Mouse (Mus musculus) midbrain, embryonic 11.5 days (tissue): Measurements from ENCODE around the gene Tas2r115. TPM values are rescaled to one million over a fixed set of nuclear protein-coding genes. Genes with fewer than 3 reads are reported as not detected.
"Not testable (repeated sequence)": the region's sequence is repeated elsewhere in the genome, so short reads cannot be mapped to it uniquely, and the experiment has no call there.

ENCODE experiments used
- ATAC-seq: fragments of 200-750 bp; cut with Nextera tagmentation; 2 replicates; pipeline ENCODE4 v1.8.0; 2017; ENCODE audit warnings: moderate TSS enrichment, moderate library complexity; ENCODE audit not compliant: low FRiP score
- DNase-seq: peaks from one replicate; pipeline ENCODE4 v3.0.0; 2015; ENCODE audit warnings: low spot score; ENCODE audit errors: missing footprints
- H3K27ac ChIP-seq: fragments of 300-500 bp; sonication (generic); 2 replicates; pipeline ENCODE4 v1.5.1; 2014; ENCODE audit warnings: low read depth, low read length
- H3K27me3 ChIP-seq: fragments of 300-500 bp; sonication (generic); 2 replicates; pipeline ENCODE4 v1.6.1; 2014; ENCODE audit warnings: mild to moderate bottlenecking, low read length, moderate library complexity, mixed read lengths; ENCODE audit not compliant: control insufficient read depth, insufficient read depth
- H3K36me3 ChIP-seq: fragments of 300-500 bp; sonication (generic); 2 replicates; pipeline ENCODE4 v1.6.1; 2014; ENCODE audit warnings: mild to moderate bottlenecking, low read length, moderate library complexity, mixed read lengths; ENCODE audit not compliant: control insufficient read depth, insufficient read depth
- H3K4me1 ChIP-seq: fragments of 300-500 bp; sonication (generic); 2 replicates; pipeline ENCODE4 v1.6.1; 2014; ENCODE audit warnings: low read length; ENCODE audit not compliant: control insufficient read depth, insufficient read depth
- H3K4me2 ChIP-seq: fragments of 300-500 bp; sonication (generic); 2 replicates; pipeline ENCODE4 v1.6.1; 2014; ENCODE audit warnings: mild to moderate bottlenecking, moderate library complexity
- H3K4me3 ChIP-seq: fragments of 300-500 bp; sonication (generic); 2 replicates; pipeline ENCODE4 v1.5.1; 2014; ENCODE audit warnings: low read depth, low read length
- H3K9ac ChIP-seq: fragments of 300-500 bp; sonication (generic); 2 replicates; pipeline ENCODE4 v1.6.1; 2014; ENCODE audit warnings: low read length
- H3K9me3 ChIP-seq: fragments of 300-500 bp; sonication (generic); 2 replicates; pipeline ENCODE4 v1.6.1; 2016; ENCODE audit warnings: low read length; ENCODE audit not compliant: control insufficient read depth
- WGBS: fragments of 180-500 bp; shearing (Covaris S2); extraction: QIAGEN DNeasy Blood & Tissue Kit; methylation state at CpG from one replicate; pipeline ENCODE4 v1.1.7; 2014; 5-methylcytosine and 5-hydroxymethylcytosine counted together
- polyA plus RNA-seq: library from polyadenylated mRNA; unstranded; fragments of >200 nt; fragmentation: Nextera tagmentation; extraction: Ambion mirVana; gene quantifications from 2 replicates; pipeline ENCODE4 v1.2.1, GENCODE M21; 2014

Tas2r115 gene
- polyA plus RNA-seq, result not detected in 2 replicates

GRCm38 (mm10) chr6:132737935-132738334 lies at the start of gene Tas2r115:
TSS of gene Tas2r115 (minus strand) at chr6:132738035.
- no peaks in the 10 kb centered on the region for H3K9me3 ChIP-seq
- H3K4me3 ChIP-seq, result no peak within 1 kb of the TSS
- ATAC-seq (no peak), DNase-seq (no peak)
- no peaks in the 10 kb centered on the region for H3K27me3 ChIP-seq
- H3K9ac ChIP-seq, result no peak within 1 kb of the TSS
- no peaks in the 10 kb centered on the region for H3K4me1 ChIP-seq
- H3K36me3 ChIP-seq, result no peaks in the 10 kb centered on the region
- H3K4me2 ChIP-seq, result no peak within 1 kb of the TSS
- no peak within 1 kb of the TSS for H3K27ac ChIP-seq
- WGBS, result 81% methylated on average over 2 of the region's 2 CpGs

- H3K4me1 ChIP-seq, result no peaks in the 10 kb centered on the region
- H3K9me3 ChIP-seq, result no peaks in the 10 kb centered on the region
- H3K4me2 ChIP-seq, result no peak within 1 kb of the TSS
- H3K36me3 ChIP-seq, result no peaks in the 10 kb centered on the region
- H3K27ac ChIP-seq, result no peak within 1 kb of the TSS
- DNase-seq, result no peak
- no peak within 1 kb of the TSS for H3K4me3 ChIP-seq
- no peaks in the 10 kb centered on the region for H3K27me3 ChIP-seq
- no peak for ATAC-seq
- H3K9ac ChIP-seq, result no peak within 1 kb of the TSS
Measured at GRCm38 (mm10) chr6:132778062-132778461, 40.2 kb upstream of the Tas2r115 start, which contains the start of gene Tas2r136. TSS of gene Tas2r136 (minus strand) at chr6:132778162.

GRCm38 (mm10) chr6:132761831-132762230 lies 24.0 kb upstream of the Tas2r115 start, which contains the start of gene Tas2r102:
TSS of gene Tas2r102 (plus strand) at chr6:132762131.
- no peak within 1 kb of the TSS for H3K4me3 ChIP-seq
- no peak within 1 kb of the TSS for H3K4me2 ChIP-seq
- WGBS, result 86% methylated on average over 2 of the region's 2 CpGs
- no peaks in the 10 kb centered on the region for H3K27me3 ChIP-seq
- H3K4me1 ChIP-seq, result no peaks in the 10 kb centered on the region
- no peak within 1 kb of the TSS for H3K9ac ChIP-seq
- no peak for ATAC-seq
- H3K27ac ChIP-seq, result no peak within 1 kb of the TSS
- DNase-seq, result peak; percentile 21
- H3K36me3 ChIP-seq, result no peaks in the 10 kb centered on the region
- no peaks in the 10 kb centered on the region for H3K9me3 ChIP-seq

- Histone ChIP-seq H3K4me1 (no peaks in the 10 kb centered on the region), H3K9me3 (no peaks in the 10 kb centered on the region), H3K4me3 (no peak within 1 kb of the TSS), H3K27me3 (no peaks in the 10 kb centered on the region), H3K27ac (no peak within 1 kb of the TSS), H3K36me3 (no peaks in the 10 kb centered on the region), H3K9ac (no peak within 1 kb of the TSS), H3K4me2 (no peak within 1 kb of the TSS)
- no peak for ATAC-seq
- no peak for DNase-seq
- WGBS, result 86% methylated on average over 1 of the region's 1 CpGs
Measured at GRCm38 (mm10) chr6:132754430-132754829, 16.6 kb upstream of the Tas2r115 start, which contains the start of gene Tas2r124. TSS of gene Tas2r124 (plus strand) at chr6:132754730.

- DNase-seq (no peak), ATAC-seq (no peak)
- Histone ChIP-seq H3K27ac (no peak overlapping the region), H3K27me3 (no peaks in the 10 kb centered on the region), H3K9me3 (no peaks in the 10 kb centered on the region), H3K36me3 (no peaks in the 10 kb centered on the region), H3K4me3 (no peak overlapping the region), H3K9ac (no peak overlapping the region), H3K4me2 (no peak overlapping the region), H3K4me1 (no peaks in the 10 kb centered on the region)
- 97% methylated on average over 2 of the region's 2 CpGs for WGBS
Measured at GRCm38 (mm10) chr6:132750206-132750605, 12.4 kb upstream of the Tas2r115 start.

GRCm38 (mm10) chr6:132711828-132712227 lies 26.0 kb downstream of the Tas2r115 start, which contains the start of gene Tas2r122:
TSS of gene Tas2r122 (minus strand) at chr6:132711928.
- 86% methylated on average over 3 of the region's 3 CpGs for WGBS
- ATAC-seq, result no peak
- H3K9ac ChIP-seq, result no peak within 1 kb of the TSS
- no peak for DNase-seq
- H3K27me3 ChIP-seq, result no peaks in the 10 kb centered on the region
- no peak within 1 kb of the TSS for H3K4me2 ChIP-seq
- no peaks in the 10 kb centered on the region for H3K9me3 ChIP-seq
- H3K27ac ChIP-seq, result no peak within 1 kb of the TSS
- H3K4me3 ChIP-seq, result no peak within 1 kb of the TSS
- H3K4me1 ChIP-seq, result no peaks in the 10 kb centered on the region
- H3K36me3 ChIP-seq, result no peaks in the 10 kb centered on the region

- ATAC-seq, result no peak
- WGBS, result 69% methylated on average over 1 of the region's 1 CpGs
- no peaks in the 10 kb centered on the region for H3K9me3 ChIP-seq
Measured at GRCm38 (mm10) chr6:132700907-132701306, 36.9 kb downstream of the Tas2r115 start, which contains the start of gene Tas2r121. TSS of gene Tas2r121 (minus strand) at chr6:132701007.

GRCm38 (mm10) chr6:132691596-132691995 lies 46.2 kb downstream of the Tas2r115 start:
- not testable (repeated sequence) for H3K27ac ChIP-seq, ATAC-seq, H3K27me3 ChIP-seq, DNase-seq, H3K4me1 ChIP-seq, H3K9ac ChIP-seq, H3K4me2 ChIP-seq, H3K4me3 ChIP-seq, H3K36me3 ChIP-seq, H3K9me3 ChIP-seq
- WGBS, result 91% methylated on average over 7 of the region's 7 CpGs

More at GRCm38 (mm10) chr6:132700907-132701306, 36.9 kb downstream of the Tas2r115 start, which contains the start of gene Tas2r121:
- no peaks in the 10 kb centered on the region for H3K36me3 ChIP-seq
- H3K4me1 ChIP-seq, result no peaks in the 10 kb centered on the region
- no peak within 1 kb of the TSS for H3K9ac ChIP-seq
- no peak within 1 kb of the TSS for H3K27ac ChIP-seq
- no peaks in the 10 kb centered on the region for H3K27me3 ChIP-seq
- DNase-seq, result no peak
- H3K4me3 ChIP-seq, result no peak within 1 kb of the TSS
- H3K4me2 ChIP-seq, result no peak within 1 kb of the TSS
